Mouse (Mus musculus) small intestine, adult 2 months (tissue): ENCODE measurements around the gene Maml2. TPM values are rescaled to one million over a fixed set of nuclear protein-coding genes. Genes with fewer than 3 reads are reported as not detected.

ENCODE experiments used
- H3K27ac ChIP-seq: fragments of 200-500 bp; 2 replicates; pipeline ENCODE4 v1.5.1; 2012; ENCODE audit warnings: low read depth, low read length, control low read depth, inconsistent platforms; ENCODE audit not compliant: insufficient read depth
- H3K27me3 ChIP-seq: fragments of 200-500 bp; 2 replicates; pipeline ENCODE4 v1.6.1; 2012; ENCODE audit warnings: mild to moderate bottlenecking, moderate library complexity, low read length, inconsistent platforms; ENCODE audit not compliant: control insufficient read depth, insufficient read depth
- H3K36me3 ChIP-seq: fragments of 200-500 bp; 2 replicates; pipeline ENCODE4 v1.6.1; 2012; ENCODE audit warnings: mild to moderate bottlenecking, low read length, control low read depth, inconsistent platforms; ENCODE audit not compliant: control insufficient read depth, insufficient read depth
- H3K4me1 ChIP-seq: fragments of 200-500 bp; 2 replicates; pipeline ENCODE4 v1.6.1; 2012; ENCODE audit warnings: low read length, inconsistent platforms, mixed read lengths; ENCODE audit not compliant: control insufficient read depth, insufficient read depth, insufficient read length
- H3K4me3 ChIP-seq: fragments of 200-500 bp; 2 replicates; pipeline ENCODE4 v1.5.1; 2012; ENCODE audit warnings: low read depth, mild to moderate bottlenecking, control low read depth, inconsistent platforms, low read length, moderate library complexity
- CTCF ChIP-seq: fragments of 200-500 bp; IDR thresholded peaks from 2 replicates; pipeline ENCODE4 v1.5.1; 2012; ENCODE audit warnings: low read depth, mild to moderate bottlenecking, control low read depth, inconsistent platforms, low read length, moderate library complexity, mixed read lengths; ENCODE audit not compliant: insufficient replicate concordance, insufficient read length; ENCODE audit errors: extremely low read depth
- POLR2A ChIP-seq: fragments of 200-500 bp; IDR thresholded peaks from 2 replicates; pipeline ENCODE4 v1.6.1; 2012; ENCODE audit warnings: low read depth, mild to moderate bottlenecking, control low read depth, inconsistent platforms, low read length, moderate library complexity
- WGBS: fragments of 180-500 bp; shearing (Covaris S2); methylation state at CpG from one replicate; pipeline ENCODE4 v1.1.7; 2018; 5-methylcytosine and 5-hydroxymethylcytosine counted together
- polyA plus RNA-seq: library from polyadenylated mRNA; depleted of rRNA; stranded (reverse); fragments of >200 nt; gene quantifications from 2 replicates; pipeline ENCODE4 v1.2.3, GENCODE M21; 2012

The Maml2 gene
- polyA plus RNA-seq, 1 experiment, result 2.8 TPM

- Histone ChIP-seq H3K4me3 (no peak overlapping the region), H3K36me3 (no peaks in the 10 kb centered on the region), H3K27me3 (no peaks in the 10 kb centered on the region), H3K4me1 (no peaks in the 10 kb centered on the region), H3K27ac (no peak overlapping the region)
- 69% methylated on average over 5 of the region's 5 CpGs for WGBS
- TF ChIP-seq CTCF (no peak), POLR2A (no peak)
Observed at GRCm38 (mm10) chr9:13525561-13526255, 228.0 kb downstream of the Maml2 start.

GRCm38 (mm10) chr9:13530575-13530974 is 232.8 kb downstream of the Maml2 start:
- no peak for TF ChIP-seq POLR2A
- TF ChIP-seq CTCF, result no peak
- H3K27ac ChIP-seq, result no peak overlapping the region
- 69% methylated on average over 4 of the region's 4 CpGs for WGBS
- H3K4me1 ChIP-seq, result no peaks in the 10 kb centered on the region
- no peaks in the 10 kb centered on the region for H3K36me3 ChIP-seq
- H3K27me3 ChIP-seq, result no peaks in the 10 kb centered on the region
- no peak overlapping the region for H3K4me3 ChIP-seq

- H3K4me1 ChIP-seq, result no peaks in the 10 kb centered on the region; the same call in 1 of the 2 replicates
- no peak overlapping the region for H3K27ac ChIP-seq
- WGBS, result 80% methylated on average over 11 of the region's 11 CpGs
- no peaks in the 10 kb centered on the region for H3K36me3 ChIP-seq
- no peaks in the 10 kb centered on the region for H3K27me3 ChIP-seq
- H3K4me3 ChIP-seq, result no peak overlapping the region
- no peak for TF ChIP-seq CTCF
- no peak for TF ChIP-seq POLR2A
Observed at GRCm38 (mm10) chr9:13533076-13533707, 235.4 kb downstream of the Maml2 start.

GRCm38 (mm10) chr9:13535803-13536202 is 238.0 kb downstream of the Maml2 start:
- no peaks in the 10 kb centered on the region for H3K27me3 ChIP-seq
- 88% methylated on average over 5 of the region's 5 CpGs for WGBS
- TF ChIP-seq POLR2A (no peak), CTCF (no peak)

GRCm38 (mm10) chr9:13536419-13537261 is 238.9 kb downstream of the Maml2 start:
- H3K27ac ChIP-seq, result no peak overlapping the region; the same call in 1 of the 2 replicates
- H3K36me3 ChIP-seq, result no peaks in the 10 kb centered on the region
- TF ChIP-seq CTCF, result no peak
- H3K4me1 ChIP-seq, result no peaks in the 10 kb centered on the region; the same call in 1 of the 2 replicates
- H3K4me3 ChIP-seq, result no peak overlapping the region
- no peaks in the 10 kb centered on the region for H3K27me3 ChIP-seq
- 44% methylated on average over 12 of the region's 12 CpGs for WGBS

More at GRCm38 (mm10) chr9:13535803-13536202, 238.0 kb downstream of the Maml2 start:
- Histone ChIP-seq H3K27ac (no peak overlapping the region), H3K4me1 (no peaks in the 10 kb centered on the region; the same call in 1 of the 2 replicates), H3K36me3 (no peaks in the 10 kb centered on the region), H3K4me3 (no peak overlapping the region)

GRCm38 (mm10) chr9:13538200-13538599 is 240.4 kb downstream of the Maml2 start:
- H3K27ac ChIP-seq, result no peak overlapping the region
- TF ChIP-seq CTCF, result no peak
- TF ChIP-seq POLR2A, result no peak
- no peaks in the 10 kb centered on the region for H3K36me3 ChIP-seq
- WGBS, result 82% methylated on average over 7 of the region's 7 CpGs
- H3K27me3 ChIP-seq, result no peaks in the 10 kb centered on the region
- H3K4me3 ChIP-seq, result no peak overlapping the region
- H3K4me1 ChIP-seq, result no peaks in the 10 kb centered on the region; the same call in 1 of the 2 replicates

GRCm38 (mm10) chr9:13539535-13539934 is 241.8 kb downstream of the Maml2 start:
- no peak overlapping the region for H3K27ac ChIP-seq
- no peak overlapping the region for H3K4me3 ChIP-seq
- no peaks in the 10 kb centered on the region for H3K36me3 ChIP-seq
- TF ChIP-seq POLR2A (no peak), CTCF (no peak)
- no peaks in the 10 kb centered on the region; the same call in 1 of the 2 replicates for H3K4me1 ChIP-seq
- no peaks in the 10 kb centered on the region for H3K27me3 ChIP-seq
- WGBS, result 71% methylated on average over 4 of the region's 4 CpGs
